Comparison of ENCODE assay signal across 9 mouse cellular contexts in the genomic region with DNA sequence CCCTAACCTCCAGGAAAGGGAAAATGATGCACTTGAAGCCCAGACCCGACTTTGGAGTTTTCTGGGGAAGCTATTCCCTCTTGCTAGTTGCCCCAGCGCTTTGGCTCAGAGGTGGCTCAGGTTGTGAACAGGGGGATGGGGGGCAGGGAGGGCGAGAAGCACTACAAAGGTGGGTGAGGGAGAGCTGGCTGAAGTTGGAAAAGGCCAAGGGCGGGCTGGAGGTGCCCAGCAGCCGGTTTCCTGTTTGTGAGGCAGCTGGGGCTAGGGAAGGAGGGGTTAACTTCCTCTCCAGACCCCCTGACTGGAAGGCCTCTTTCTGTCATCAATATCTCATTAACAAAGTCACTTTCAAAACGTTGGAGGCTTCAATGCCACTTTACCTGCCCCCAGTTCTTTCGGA. TPM values are rescaled to one million over a fixed set of nuclear protein-coding genes. Genes with fewer than 3 reads are reported as not detected.
DNase-seq lines count a peak whose midpoint lies in the region; ATAC-seq lines count a peak whose summit lies in the region.
"Had no signal": no experiment of that assay in that cellular context is flagged by ENCODE, and none has a peak within 500 bp of the region (broad histone marks: within the 10 kb centered on the region; RNA-seq: fewer than 3 reads in every experiment).

No protein-coding gene starts in this region.

- no peak overlapping the region for H3K9ac ChIP-seq in neural tube, embryonic 11.5 days (ENCODE audit: low read length)
- no peak overlapping the region for H3K9ac ChIP-seq in midbrain, embryonic 15.5 days

- no peaks in the 10 kb centered on the region for H3K9me3 ChIP-seq in neural tube, embryonic 11.5 days (ENCODE audit: control insufficient read depth, low read length)
- H3K9me3 ChIP-seq in midbrain, embryonic 15.5 days: no peaks in the 10 kb centered on the region

- H3K4me1 ChIP-seq in neural tube, embryonic 11.5 days (ENCODE audit: control insufficient read depth, insufficient read depth, low read length): peaks cover 15% of the 10 kb centered on the region
- H3K4me1 ChIP-seq in midbrain, embryonic 15.5 days: peaks cover 41% of the 10 kb centered on the region

- ATAC-seq in neural tube, embryonic 11.5 days (ENCODE audit: insufficient read depth, low FRiP score, low TSS enrichment): no peak
- no peak for ATAC-seq in midbrain, embryonic 15.5 days (replicated peaks)
- ATAC-seq: Patski had no signal

- H3K4me3 ChIP-seq in neural tube, embryonic 11.5 days (ENCODE audit: low read depth, low read length): peak overlapping the region; percentile 70; the same call in 1 of the 2 replicates
- H3K4me3 ChIP-seq in midbrain, embryonic 15.5 days: peak overlapping the region; percentile 55

- WGBS in neural tube, embryonic 11.5 days: 20% methylated on average over 7 of the region's 7 CpGs
- 36% methylated on average over 7 of the region's 7 CpGs for WGBS in midbrain, embryonic 15.5 days

- H3K4me2 ChIP-seq in neural tube, embryonic 11.5 days (ENCODE audit: low read depth): peak overlapping the region; percentile 95
- peak overlapping the region; percentile 97 for H3K4me2 ChIP-seq in midbrain, embryonic 15.5 days

- no peaks in the 10 kb centered on the region for H3K36me3 ChIP-seq in neural tube, embryonic 11.5 days (ENCODE audit: control insufficient read depth, insufficient read depth, low read length)
- no peaks in the 10 kb centered on the region for H3K36me3 ChIP-seq in midbrain, embryonic 15.5 days (replicated peaks)

- intact Hi-C loops in gastrocnemius, postnatal 14 days (cut with DNase I; ENCODE audit: low total_unique reads): no loop called here

- H3K27ac ChIP-seq in neural tube, embryonic 11.5 days (ENCODE audit: low read depth, low read length): no peak overlapping the region
- no peak overlapping the region for H3K27ac ChIP-seq in midbrain, embryonic 15.5 days

- peaks cover 6% of the 10 kb centered on the region; the same call in 1 of the 2 replicates for H3K27me3 ChIP-seq in neural tube, embryonic 11.5 days (ENCODE audit: control insufficient read depth, insufficient read depth, low read length)
- peaks cover 22% of the 10 kb centered on the region for H3K27me3 ChIP-seq in midbrain, embryonic 15.5 days (replicated peaks)
- H3K27me3 ChIP-seq: Patski had no signal

- DNase-seq in neural tube, embryonic 11.5 days (ENCODE audit: low spot score): no peak
- no peak for DNase-seq in neural tube, embryonic 10.5 days (ENCODE audit: extremely low spot score, low spot score)
- peak; percentile 19 to 38 for DNase-seq in heart, adult 9 months (ENCODE audit: low spot score in 2 of 2)
- DNase-seq in kidney, postnatal 14 days: peak; percentile 44
- DNase-seq in gastrocnemius, postnatal 14 days: no peak
- no peak for DNase-seq in right cerebral cortex, adult 2 months (ENCODE audit: low spot score in 2 of 2)
- DNase-seq in gastrocnemius, postnatal 25 days: no peak

RNA-seq across cellular contexts. Expression of a gene that starts 2.4 kb away (rescaled TPM):
- 8.5 and 10.3 TPM in 2 replicates for polyA plus RNA-seq in neural tube, embryonic 11.5 days (2014; fragmentation: Nextera tagmentation; extraction: Ambion mirVana)
- polyA plus RNA-seq in midbrain, embryonic 15.5 days (2015; fragmentation: Nextera tagmentation; extraction: Ambion mirVana): 15.9 and 17.4 TPM in 2 replicates
- 10 to 100 TPM; 17.4 to 17.9 TPM for total RNA-seq in gastrocnemius, postnatal 14 days (2021)
- total RNA-seq in gastrocnemius, postnatal 25 days (2021): 1 to 10 TPM; 6.7 to 8.1 TPM

RNA-seq across cellular contexts. Expression of a gene that starts 14.6 kb away (rescaled TPM):
- polyA plus RNA-seq in neural tube, embryonic 11.5 days (2014; fragmentation: Nextera tagmentation; extraction: Ambion mirVana): 79.4 and 83.2 TPM in 2 replicates
- 46.0 and 47.6 TPM in 2 replicates for polyA plus RNA-seq in midbrain, embryonic 15.5 days (2015; fragmentation: Nextera tagmentation; extraction: Ambion mirVana)
- 10 to 100 TPM; 18.3 to 19.2 TPM for total RNA-seq in gastrocnemius, postnatal 14 days (2021)
- total RNA-seq in gastrocnemius, postnatal 25 days (2021): 10 to 100 TPM; 16.3 to 17.5 TPM

RNA-seq across cellular contexts. Expression of a gene that starts 51.3 kb away (rescaled TPM):
- polyA plus RNA-seq in neural tube, embryonic 11.5 days (2014; fragmentation: Nextera tagmentation; extraction: Ambion mirVana): 32.8 and 34.9 TPM in 2 replicates
- polyA plus RNA-seq in midbrain, embryonic 15.5 days (2015; fragmentation: Nextera tagmentation; extraction: Ambion mirVana): 88.4 and 96.0 TPM in 2 replicates
- total RNA-seq in gastrocnemius, postnatal 14 days (2021): 1 to 10 TPM; 4.5 to 5.6 TPM
- 1 to 10 TPM; 2.3 to 2.5 TPM for total RNA-seq in gastrocnemius, postnatal 25 days (2021)

Comparison
In these comparisons a context has a peak if more than half of its experiments do, and no peak if none do; other contexts are left out.
1. DNase-seq: peak in heart, adult 9 months (2 of 2) and kidney, postnatal 14 days (single experiment); none in neural tube, embryonic 11.5 days (single experiment), neural tube, embryonic 10.5 days (single experiment), gastrocnemius, postnatal 14 days (single experiment), right cerebral cortex, adult 2 months (0 of 2) and gastrocnemius, postnatal 25 days (single experiment).